Mouse (Mus musculus) cerebellum, adult 2 months (tissue): ENCODE measurements around the gene Wnt10a. TPM values are rescaled to one million over a fixed set of nuclear protein-coding genes. Genes with fewer than 3 reads are reported as not detected.

Experiments used
- DNase-seq, 2 experiments: peaks; one replicate each; pipeline ENCODE4 v3.0.0; 2021
- H3K27ac ChIP-seq: fragments of 200-500 bp; 2 replicates; pipeline ENCODE4 v1.5.1; 2012; ENCODE audit warnings: low read length, control low read depth, inconsistent platforms; ENCODE audit not compliant: insufficient read depth
- H3K27me3 ChIP-seq: fragments of 200-500 bp; 2 replicates; pipeline ENCODE4 v1.6.1; 2012; ENCODE audit warnings: inconsistent platforms, mild to moderate bottlenecking, low read length, moderate library complexity; ENCODE audit not compliant: control insufficient read depth, insufficient read depth
- H3K4me1 ChIP-seq: fragments of 200-500 bp; 2 replicates; pipeline ENCODE4 v1.6.1; 2011; ENCODE audit warnings: low read length; ENCODE audit not compliant: control insufficient read depth, insufficient read depth
- H3K4me3 ChIP-seq: fragments of 200-500 bp; replicated peaks from 2 replicates; pipeline ENCODE3; 2011; ENCODE audit warnings: mild to moderate bottlenecking, low read depth, low read length, control low read depth; ENCODE audit not compliant: insufficient read depth
- CTCF ChIP-seq: fragments of 200-500 bp; IDR thresholded peaks from 2 replicates; pipeline ENCODE4 v1.5.1; 2011; ENCODE audit warnings: low read depth, mild to moderate bottlenecking, control low read depth, low read length, moderate library complexity, borderline replicate concordance; ENCODE audit not compliant: insufficient read depth
- POLR2A ChIP-seq: fragments of 200-500 bp; IDR thresholded peaks from 2 replicates; pipeline ENCODE4 v1.6.1; 2011; ENCODE audit warnings: low read length, control low read depth, borderline replicate concordance; ENCODE audit not compliant: insufficient read depth
- WGBS: fragments of 180-500 bp; shearing (Covaris S2); methylation state at CpG from one replicate; pipeline ENCODE4 v1.1.7; 2018; 5-methylcytosine and 5-hydroxymethylcytosine counted together
- polyA plus RNA-seq: library from polyadenylated mRNA; depleted of rRNA; stranded (reverse); fragments of >200 nt; gene quantifications from 2 replicates; pipeline ENCODE4 v1.2.3, GENCODE M21; 2012

Wnt10a gene
- polyA plus RNA-seq, 1 experiment: 0.36 TPM

DNA sequence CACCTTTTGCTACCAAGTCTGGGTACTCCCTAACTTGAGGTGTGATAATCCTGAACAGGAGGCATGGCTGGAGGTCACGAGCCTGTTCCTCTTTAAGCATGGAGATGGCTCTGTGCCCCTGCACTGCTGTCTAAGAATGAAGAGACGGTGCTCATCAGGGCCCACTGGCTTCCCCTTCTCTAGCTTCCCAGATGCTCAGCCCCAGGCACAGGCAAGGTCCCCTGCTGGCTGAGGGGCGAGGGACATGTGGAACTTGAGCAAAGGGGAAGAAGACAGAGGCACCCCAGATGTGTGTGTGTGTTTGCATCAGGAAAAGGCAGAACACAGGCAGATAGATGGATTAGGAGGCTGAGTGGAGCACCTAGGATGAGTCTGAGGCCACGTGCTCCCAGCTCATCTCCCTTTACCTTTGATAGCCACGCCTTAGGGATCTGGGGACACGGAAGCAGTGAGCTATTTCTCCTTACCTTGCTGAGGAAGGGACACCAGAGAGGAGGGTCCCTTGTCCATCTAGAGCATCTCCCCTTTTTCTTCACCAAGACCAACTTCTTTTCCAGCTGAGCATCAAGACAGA is 2.6 kb upstream of the Wnt10a start:
- no peak overlapping the region for H3K4me3 ChIP-seq
- TF ChIP-seq CTCF (no peak), POLR2A (no peak)
- H3K27ac ChIP-seq: no peak overlapping the region
- WGBS: 45% methylated on average over 6 of the region's 6 CpGs
- DNase-seq: no peak
- peaks cover 3% of the 10 kb centered on the region for H3K4me1 ChIP-seq
- H3K27me3 ChIP-seq: peaks cover 1% of the 10 kb centered on the region; the same call in 1 of the 2 replicates

DNA sequence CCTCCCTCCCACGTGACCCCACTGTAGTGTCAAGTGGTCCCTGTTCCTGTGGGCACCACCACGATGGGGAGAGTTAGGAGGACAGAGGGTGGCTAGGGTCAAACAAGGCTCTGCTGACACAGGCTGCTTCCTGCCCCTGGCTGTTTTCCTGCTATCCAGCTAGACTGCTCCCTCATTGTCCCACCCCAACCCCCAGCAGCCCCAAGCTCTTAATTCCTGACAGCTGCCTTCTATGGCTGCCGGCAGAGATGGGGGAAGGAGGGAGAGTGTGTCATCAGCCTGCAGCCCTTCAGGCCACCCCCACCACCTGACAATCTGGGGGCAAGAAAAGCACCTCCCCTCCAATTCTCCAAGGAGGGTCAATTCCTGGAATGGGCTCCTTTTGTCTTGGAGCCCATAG is 1.2 kb upstream of the Wnt10a start:
- 31% methylated on average over 3 of the region's 3 CpGs for WGBS
- H3K27me3 ChIP-seq: no peaks in the 10 kb centered on the region; the same call in 1 of the 2 replicates
- no peak overlapping the region for H3K4me3 ChIP-seq

DNA sequence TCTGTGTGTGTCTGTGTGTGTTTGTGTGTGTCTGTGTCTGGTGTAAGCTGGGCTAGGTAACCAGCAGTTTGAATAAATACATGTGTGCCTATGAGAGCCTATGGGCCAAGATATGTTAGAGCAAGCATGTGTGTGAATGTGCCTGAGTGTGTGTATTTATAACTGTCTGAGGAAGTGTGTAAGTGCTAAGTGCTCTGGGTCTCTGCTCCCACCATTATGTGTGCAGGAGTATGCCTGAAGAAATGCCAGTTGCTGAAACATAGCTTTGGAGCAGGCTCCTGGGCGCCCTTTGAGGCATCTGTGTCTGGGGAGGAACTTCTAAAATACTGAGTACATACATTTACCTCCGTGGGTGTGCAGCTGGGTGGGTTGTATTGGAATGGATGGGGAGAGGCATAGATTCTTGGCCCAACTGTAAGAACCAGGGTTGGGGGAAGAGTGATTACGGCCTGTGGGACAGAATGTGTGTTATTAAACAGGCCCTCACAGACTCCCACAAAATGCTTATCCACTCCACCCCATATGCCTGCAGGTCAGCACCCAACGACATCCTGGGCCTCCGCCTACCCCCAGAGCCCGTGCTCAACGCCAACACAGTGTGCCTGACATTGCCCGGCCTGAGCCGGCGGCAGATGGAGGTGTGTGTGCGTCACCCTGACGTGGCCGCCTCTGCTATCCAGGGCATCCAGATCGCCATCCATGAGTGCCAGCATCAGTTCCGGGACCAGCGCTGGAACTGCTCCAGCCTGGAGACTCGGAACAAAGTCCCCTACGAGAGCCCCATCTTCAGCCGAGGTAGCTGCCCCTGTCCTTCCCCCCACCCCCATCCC is 1.7 kb downstream of the Wnt10a start:
- Histone ChIP-seq H3K4me1 (peaks cover 6% of the 10 kb centered on the region), H3K27me3 (no peaks in the 10 kb centered on the region; the same call in 1 of the 2 replicates), H3K4me3 (no peak overlapping the region), H3K27ac (no peak overlapping the region)
- WGBS: 43% methylated on average over 19 of the region's 19 CpGs
- TF ChIP-seq POLR2A (no peak), CTCF (no peak)
- DNase-seq: no peak

More for the DNA sequence above, 1.2 kb upstream of the Wnt10a start:
- Histone ChIP-seq H3K4me1 (peaks cover 6% of the 10 kb centered on the region), H3K27ac (no peak overlapping the region)
- TF ChIP-seq POLR2A (no peak), CTCF (no peak)
- no peak for DNase-seq

DNA sequence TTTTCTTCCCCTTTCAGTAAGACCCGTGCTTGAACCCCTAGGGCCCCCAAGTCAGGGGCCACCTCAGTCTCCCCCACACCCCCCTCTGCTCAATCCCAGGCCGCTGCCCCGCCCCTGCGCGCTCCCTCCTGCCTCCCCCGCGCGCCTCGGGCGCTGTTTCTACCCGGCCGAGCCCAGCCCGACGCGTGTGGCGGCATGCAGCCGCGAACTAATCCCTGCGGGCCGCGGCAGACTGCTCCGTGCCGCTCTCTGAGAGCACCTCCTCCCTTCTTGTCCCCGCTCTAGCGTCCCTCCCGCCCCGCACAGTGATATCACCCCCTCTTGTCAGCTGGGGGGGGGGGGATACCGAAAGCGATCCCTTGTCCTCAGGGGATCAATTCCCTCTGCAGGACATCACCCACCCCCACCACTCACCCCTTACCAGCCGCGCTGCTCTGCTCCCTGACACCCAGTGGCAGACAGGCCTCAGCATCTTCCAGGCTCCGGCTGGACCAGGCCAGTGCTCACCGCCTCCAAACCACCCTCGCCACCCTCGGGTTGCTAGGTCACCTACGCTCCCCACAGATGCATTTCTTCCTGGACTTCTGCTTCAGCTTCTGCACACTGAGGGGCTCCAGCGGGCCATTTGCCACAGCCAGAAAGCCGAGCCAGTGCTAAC is 3.3 kb downstream of the Wnt10a start:
- peaks cover 6% of the 10 kb centered on the region for H3K4me1 ChIP-seq
- no peaks in the 10 kb centered on the region; the same call in 1 of the 2 replicates for H3K27me3 ChIP-seq
- H3K4me3 ChIP-seq: peak overlapping the region; percentile 50
- 2% methylated on average over 38 of the region's 38 CpGs for whole genome bisulfite sequencing
- TF ChIP-seq CTCF (no peak), POLR2A (no peak)
- DNase-seq: peak in 1 of 2 experiments; percentile 44
- H3K27ac ChIP-seq: no peak overlapping the region

DNA sequence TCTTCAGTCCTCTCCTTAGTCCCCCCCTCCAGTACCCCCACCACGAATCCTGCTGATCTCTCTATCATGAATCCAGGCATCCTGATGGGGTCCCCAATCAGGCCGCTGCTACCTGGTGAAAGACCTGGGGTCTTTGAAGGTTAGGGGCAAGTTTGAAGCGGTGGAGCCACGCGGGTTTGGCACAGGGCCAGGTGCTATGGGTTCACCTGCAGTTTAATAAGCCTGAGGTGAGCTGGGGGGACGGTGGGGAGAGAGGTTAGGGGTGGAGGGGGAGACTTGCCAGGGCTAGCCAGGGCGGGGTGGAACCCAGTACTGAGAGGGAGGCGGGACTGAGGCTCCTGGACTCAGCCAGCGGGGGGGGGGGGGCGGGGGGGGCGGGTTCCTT is 3.8 kb downstream of the Wnt10a start:
- TF ChIP-seq CTCF (no peak), POLR2A (no peak)
- no peak overlapping the region for H3K27ac ChIP-seq
- peak in 1 of 2 experiments; percentile 24 for DNase-seq
- 15% methylated on average over 11 of the region's 11 CpGs for WGBS
- H3K4me3 ChIP-seq: peak overlapping the region; percentile 50
- H3K4me1 ChIP-seq: peaks cover 6% of the 10 kb centered on the region
- H3K27me3 ChIP-seq: no peaks in the 10 kb centered on the region; the same call in 1 of the 2 replicates

DNA sequence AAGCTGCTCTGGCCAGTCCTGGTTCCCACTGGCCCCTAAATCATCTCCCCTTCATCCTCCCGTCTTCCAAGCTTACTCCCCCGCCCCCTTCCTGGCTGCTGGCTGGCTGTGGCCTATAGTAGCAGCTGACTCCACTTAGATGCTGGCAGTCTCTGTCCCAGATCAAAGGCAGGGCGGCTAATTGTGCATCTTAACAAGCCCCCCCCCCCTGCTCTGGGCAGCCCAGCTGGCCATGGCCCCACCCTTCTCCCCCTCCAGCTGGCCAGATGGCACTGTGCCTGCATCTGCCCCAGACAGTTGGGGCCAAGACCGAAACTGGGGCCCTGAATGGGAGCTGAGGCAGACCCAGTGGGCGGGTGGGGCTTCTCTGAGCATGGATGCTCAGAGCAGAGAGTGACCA is 6.1 kb downstream of the Wnt10a start:
- WGBS: 52% methylated on average over 5 of the region's 5 CpGs
- Histone ChIP-seq H3K4me1 (peaks cover 6% of the 10 kb centered on the region), H3K4me3 (no peak overlapping the region), H3K27ac (no peak overlapping the region), H3K27me3 (peaks cover 1% of the 10 kb centered on the region; the same call in 1 of the 2 replicates)
- DNase-seq: no peak
- no peak for TF ChIP-seq CTCF
- TF ChIP-seq POLR2A: no peak

DNA sequence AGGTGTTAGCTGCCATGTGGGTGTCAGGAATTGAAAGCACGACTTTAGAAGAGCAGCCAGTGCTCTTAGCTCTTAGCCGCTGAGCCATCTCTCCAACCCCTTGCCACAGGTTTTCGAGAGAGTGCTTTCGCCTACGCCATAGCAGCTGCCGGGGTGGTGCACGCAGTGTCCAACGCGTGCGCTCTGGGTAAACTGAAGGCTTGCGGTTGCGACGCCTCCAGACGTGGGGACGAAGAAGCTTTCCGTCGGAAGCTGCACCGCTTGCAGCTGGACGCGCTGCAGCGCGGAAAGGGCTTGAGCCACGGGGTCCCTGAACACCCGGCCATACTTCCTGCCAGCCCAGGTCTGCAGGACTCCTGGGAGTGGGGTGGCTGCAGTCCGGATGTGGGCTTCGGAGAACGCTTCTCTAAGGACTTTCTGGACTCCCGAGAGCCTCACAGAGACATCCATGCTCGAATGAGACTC is 9.1 kb downstream of the Wnt10a start:
- H3K4me3 ChIP-seq: no peak overlapping the region
- H3K4me1 ChIP-seq: no peaks in the 10 kb centered on the region
- TF ChIP-seq POLR2A: no peak
- TF ChIP-seq CTCF: no peak
- 3% methylated on average over 29 of the region's 29 CpGs for WGBS
- H3K27me3 ChIP-seq: peaks cover 1% of the 10 kb centered on the region; the same call in 1 of the 2 replicates
- no peak for DNase-seq
- no peak overlapping the region for H3K27ac ChIP-seq
